Mouse (Mus musculus) liver, adult 2 months (tissue): Measurements from ENCODE around the gene Ninj1.

ENCODE experiments used
- CTCF ChIP-seq: fragments of 200-500 bp; IDR thresholded peaks from 2 replicates; pipeline ENCODE4 v1.5.1; 2011; ENCODE audit warnings: low read depth, low read length, control low read depth
- POLR2A ChIP-seq: fragments of 200-500 bp; IDR thresholded peaks from 2 replicates; pipeline ENCODE4 v1.6.1; 2011; ENCODE audit warnings: low read length, control low read depth; ENCODE audit not compliant: insufficient read depth; ENCODE audit errors: extremely low read depth

GRCm38 (mm10) chr13:49147007-49147857 is 40.1 kb upstream of the Ninj1 start:
- TF ChIP-seq CTCF (no peak), POLR2A (no peak)
